Mouse (Mus musculus): ENCODE measurements around the gene Gm42906. TPM values are rescaled to one million over a fixed set of nuclear protein-coding genes. Genes with fewer than 3 reads are reported as not detected.

Gm42906 gene
- polyA plus RNA-seq, 1 experiment from 2014 or later, result not detected

DNA sequence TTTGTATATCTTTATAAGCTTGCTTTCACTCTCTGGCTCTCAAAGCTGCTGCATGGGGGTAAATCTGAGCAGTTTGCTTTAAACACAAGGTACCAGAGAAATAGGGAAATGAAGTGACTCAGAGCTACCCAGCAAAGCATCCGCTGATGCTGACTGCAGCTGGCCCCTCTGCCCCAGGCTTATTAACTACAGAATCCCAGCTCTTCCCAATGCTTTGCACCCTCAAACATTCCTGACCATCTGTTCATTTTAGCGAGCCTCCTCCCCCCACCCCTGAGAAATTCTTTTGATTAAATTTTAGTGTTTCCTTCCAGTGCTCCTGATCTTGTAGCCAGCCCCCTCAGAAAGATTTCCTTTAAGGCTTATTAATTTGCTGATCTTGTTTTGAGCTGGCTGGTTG lies 24.4 kb downstream of the Gm42906 start:
- Histone ChIP-seq H3K9me3 (ENCODE audit: control insufficient read depth, low read length) (no peaks in the 10 kb centered on the region), H3K9ac (ENCODE audit: low read length) (no peak overlapping the region), H3K27me3 (ENCODE audit: control insufficient read depth, insufficient read depth, low read length) (no peaks in the 10 kb centered on the region), H3K27ac (ENCODE audit: low read depth, low read length) (no peak overlapping the region), H3K4me3 (ENCODE audit: low read depth, low read length) (no peak overlapping the region), H3K36me3 (ENCODE audit: control insufficient read depth, insufficient read depth, low read length) (no peaks in the 10 kb centered on the region), H3K4me1 (ENCODE audit: control insufficient read depth, insufficient read depth, low read length) (no peaks in the 10 kb centered on the region; the same call in 1 of the 2 replicates), H3K4me2 (no peak overlapping the region)
- 66% methylated on average over 2 of the region's 2 CpGs for WGBS
- ATAC-seq (ENCODE audit: low FRiP score) (peak; percentile 17; the same call in 1 of the 2 replicates), DNase-seq (ENCODE audit: low spot score, missing footprints) (peak; percentile 82)

DNA sequence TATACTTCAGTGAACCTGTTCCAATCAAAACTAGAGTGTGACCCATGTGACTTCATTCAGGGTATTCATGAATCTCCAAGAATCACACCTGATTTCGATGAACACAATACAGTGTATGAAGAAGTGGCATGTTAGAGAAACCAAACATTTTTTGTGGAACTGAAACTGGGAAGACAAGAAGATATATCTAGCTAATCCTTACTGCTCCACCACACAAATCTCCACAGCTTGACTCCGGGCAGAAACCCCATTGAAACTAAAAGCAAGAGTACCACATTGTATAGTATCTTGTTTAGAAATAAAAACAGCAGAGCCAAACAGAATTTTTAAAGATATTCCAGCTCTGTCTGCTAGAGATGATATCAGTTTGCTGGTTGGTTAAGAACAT lies 27.4 kb downstream of the Gm42906 start:
- Histone ChIP-seq H3K4me3 (ENCODE audit: low read depth, low read length) (no peak overlapping the region), H3K4me1 (ENCODE audit: control insufficient read depth, insufficient read depth, low read length) (no peaks in the 10 kb centered on the region), H3K27me3 (ENCODE audit: control insufficient read depth, insufficient read depth, low read length) (no peaks in the 10 kb centered on the region), H3K4me2 (no peak overlapping the region), H3K36me3 (ENCODE audit: control insufficient read depth, insufficient read depth, low read length) (no peaks in the 10 kb centered on the region), H3K9me3 (ENCODE audit: control insufficient read depth, low read length) (no peaks in the 10 kb centered on the region), H3K9ac (ENCODE audit: low read length) (no peak overlapping the region), H3K27ac (ENCODE audit: low read depth, low read length) (no peak overlapping the region)
- ATAC-seq (ENCODE audit: low FRiP score) (no peak), DNase-seq (ENCODE audit: low spot score, missing footprints) (no peak)
- 91% methylated on average over 2 of the region's 2 CpGs for WGBS

DNA sequence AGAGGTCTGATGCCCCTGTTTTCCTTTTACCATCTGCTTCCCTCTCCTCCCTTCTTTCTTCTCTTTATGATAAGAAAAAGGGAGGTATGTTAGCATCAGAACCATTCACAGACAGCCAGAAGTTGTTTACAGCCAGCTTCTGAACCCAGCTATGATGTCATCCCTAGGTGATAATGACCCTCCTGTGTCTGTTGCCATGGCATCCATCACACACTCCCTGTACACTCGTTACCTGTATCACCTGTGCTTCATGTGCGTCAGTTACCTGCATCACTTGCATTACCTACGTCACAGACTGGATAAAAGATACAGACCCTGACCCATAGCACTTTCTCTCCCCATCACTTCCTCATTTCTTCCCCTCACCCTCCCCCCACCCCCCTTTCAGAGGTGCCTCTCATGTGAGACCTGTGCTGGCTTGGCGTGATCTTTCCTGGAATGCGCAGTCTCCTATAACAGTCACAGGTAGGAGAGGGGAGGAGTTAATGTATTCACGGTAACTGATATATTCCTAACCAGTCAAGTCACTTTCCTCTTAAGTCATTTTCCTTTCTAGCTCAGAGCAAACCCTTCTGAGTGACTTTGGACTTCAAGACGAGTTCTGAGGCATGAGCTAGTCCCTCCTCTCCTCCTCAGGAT lies 27.9 kb downstream of the Gm42906 start:
- Histone ChIP-seq H3K9ac (ENCODE audit: low read length) (no peak overlapping the region), H3K27ac (ENCODE audit: low read depth, low read length) (no peak overlapping the region), H3K27me3 (ENCODE audit: control insufficient read depth, insufficient read depth, low read length) (no peaks in the 10 kb centered on the region), H3K4me3 (ENCODE audit: low read depth, low read length) (no peak overlapping the region), H3K4me2 (no peak overlapping the region), H3K4me1 (ENCODE audit: control insufficient read depth, insufficient read depth, low read length) (no peaks in the 10 kb centered on the region), H3K36me3 (ENCODE audit: control insufficient read depth, insufficient read depth, low read length) (no peaks in the 10 kb centered on the region), H3K9me3 (ENCODE audit: control insufficient read depth, low read length) (no peaks in the 10 kb centered on the region)
- DNase-seq (ENCODE audit: low spot score, missing footprints) (peak; percentile 28), ATAC-seq (ENCODE audit: low FRiP score) (no peak)
- WGBS, result 79% methylated on average over 7 of the region's 7 CpGs

DNA sequence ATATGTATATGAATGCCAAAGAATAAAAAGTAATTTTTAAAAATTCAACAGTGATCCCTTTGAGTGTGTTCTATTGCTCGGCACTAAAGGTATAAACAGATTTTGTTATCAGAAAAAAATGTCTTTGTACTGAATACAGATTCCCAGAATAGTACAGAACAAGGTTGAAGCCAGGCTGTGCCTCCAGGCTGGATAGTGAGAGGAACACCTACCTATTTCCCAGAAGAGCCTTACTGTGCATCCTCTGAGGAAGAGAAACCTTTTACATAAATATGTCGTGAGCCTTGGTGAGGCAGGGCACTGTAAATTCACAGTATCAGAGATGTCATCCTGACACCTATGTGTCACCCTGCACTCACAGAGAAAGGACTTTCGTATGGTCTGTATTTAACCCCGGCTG lies 31.8 kb downstream of the Gm42906 start:
- Histone ChIP-seq H3K36me3 (ENCODE audit: control insufficient read depth, insufficient read depth, low read length) (no peaks in the 10 kb centered on the region), H3K9ac (ENCODE audit: low read length) (no peak overlapping the region), H3K27me3 (ENCODE audit: control insufficient read depth, insufficient read depth, low read length) (no peaks in the 10 kb centered on the region), H3K9me3 (ENCODE audit: control insufficient read depth, low read length) (no peaks in the 10 kb centered on the region), H3K4me3 (ENCODE audit: low read depth, low read length) (no peak overlapping the region), H3K4me2 (no peak overlapping the region), H3K4me1 (ENCODE audit: control insufficient read depth, insufficient read depth, low read length) (no peaks in the 10 kb centered on the region), H3K27ac (ENCODE audit: low read depth, low read length) (no peak overlapping the region)
- 86% methylated on average over 4 of the region's 4 CpGs for WGBS
- DNase-seq (ENCODE audit: low spot score, missing footprints), result no peak
- no peak for ATAC-seq (ENCODE audit: low FRiP score)

DNA sequence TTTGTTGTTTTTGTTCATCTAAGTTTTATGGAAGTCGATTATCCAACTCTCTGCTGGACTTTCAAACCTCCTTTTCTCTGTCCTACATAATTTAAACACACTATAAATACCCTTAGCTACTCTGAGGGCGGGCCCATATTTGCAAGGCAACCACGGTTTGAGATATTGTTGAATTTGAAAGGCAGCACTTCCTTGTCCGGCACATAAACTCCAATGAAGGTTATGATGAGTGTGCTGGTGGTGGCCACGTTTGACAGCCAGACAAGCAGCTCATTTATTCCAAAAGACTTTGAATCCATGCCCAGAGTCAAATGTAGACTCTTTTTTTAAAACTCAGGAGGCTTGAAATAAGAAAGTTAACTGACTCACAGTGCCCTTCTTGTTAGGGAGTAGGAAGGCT lies 33.3 kb downstream of the Gm42906 start:
- H3K4me3 ChIP-seq (ENCODE audit: low read depth, low read length), result no peak overlapping the region
- no peak for ATAC-seq (ENCODE audit: low FRiP score)

DNA sequence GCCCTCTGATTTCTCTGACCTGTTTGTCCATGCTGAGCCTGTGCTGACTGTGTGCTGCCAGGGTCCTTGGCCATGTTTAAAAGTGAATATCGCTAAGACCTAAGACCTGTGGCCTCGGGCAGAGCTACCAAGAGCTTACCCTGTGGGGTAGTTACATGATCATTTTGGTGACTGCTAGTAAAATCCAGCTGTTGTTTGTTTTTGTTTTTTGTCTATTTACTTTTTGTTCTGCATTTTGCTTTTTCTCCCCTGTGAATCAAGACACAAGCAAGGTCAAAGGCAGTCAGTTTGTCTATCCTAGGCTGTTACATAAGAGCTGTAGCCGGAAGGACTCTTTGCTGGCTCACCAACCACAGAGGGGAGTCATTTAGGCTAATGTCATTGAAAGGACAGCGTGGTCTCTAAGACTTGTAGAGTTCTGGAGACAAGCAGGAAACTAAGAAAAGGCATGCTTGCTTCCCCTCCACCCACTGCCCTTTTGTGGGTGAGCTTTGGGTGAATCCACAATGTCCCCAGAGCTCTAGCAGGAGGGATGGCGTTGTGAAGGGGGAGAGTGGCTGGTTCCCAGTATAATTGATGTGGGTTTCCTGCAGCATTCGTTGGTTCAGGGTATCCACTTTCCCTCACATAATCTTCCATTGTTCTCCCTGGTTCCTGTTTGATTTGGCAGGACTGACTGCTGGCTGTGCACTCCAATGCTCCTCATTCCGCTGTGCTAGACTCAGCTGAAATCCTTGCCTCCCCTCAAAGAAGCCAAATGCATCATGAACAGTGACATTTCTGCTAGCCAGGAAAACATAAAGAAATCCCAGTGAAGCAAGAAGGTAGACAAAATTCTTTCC lies 33.9 kb downstream of the Gm42906 start:
- Histone ChIP-seq H3K4me2 (no peak overlapping the region), H3K27me3 (ENCODE audit: control insufficient read depth, insufficient read depth, low read length) (no peaks in the 10 kb centered on the region), H3K27ac (ENCODE audit: low read depth, low read length) (no peak overlapping the region), H3K4me3 (ENCODE audit: low read depth, low read length) (no peak overlapping the region), H3K4me1 (ENCODE audit: control insufficient read depth, insufficient read depth, low read length) (no peaks in the 10 kb centered on the region), H3K36me3 (ENCODE audit: control insufficient read depth, insufficient read depth, low read length) (no peaks in the 10 kb centered on the region), H3K9me3 (ENCODE audit: control insufficient read depth, low read length) (no peaks in the 10 kb centered on the region), H3K9ac (ENCODE audit: low read length) (no peak overlapping the region)
- ATAC-seq (ENCODE audit: low FRiP score) (no peak), DNase-seq (ENCODE audit: low spot score, missing footprints) (peak; percentile 75)
- 61% methylated on average over 7 of the region's 7 CpGs for WGBS

More for the DNA sequence above, 33.3 kb downstream of the Gm42906 start:
- Histone ChIP-seq H3K36me3 (ENCODE audit: control insufficient read depth, insufficient read depth, low read length) (no peaks in the 10 kb centered on the region), H3K27ac (ENCODE audit: low read depth, low read length) (no peak overlapping the region), H3K27me3 (ENCODE audit: control insufficient read depth, insufficient read depth, low read length) (no peaks in the 10 kb centered on the region), H3K4me2 (no peak overlapping the region), H3K4me1 (ENCODE audit: control insufficient read depth, insufficient read depth, low read length) (no peaks in the 10 kb centered on the region), H3K9me3 (ENCODE audit: control insufficient read depth, low read length) (no peaks in the 10 kb centered on the region), H3K9ac (ENCODE audit: low read length) (no peak overlapping the region)
- DNase-seq (ENCODE audit: low spot score, missing footprints), result no peak
- 81% methylated on average over 5 of the region's 5 CpGs for WGBS

DNA sequence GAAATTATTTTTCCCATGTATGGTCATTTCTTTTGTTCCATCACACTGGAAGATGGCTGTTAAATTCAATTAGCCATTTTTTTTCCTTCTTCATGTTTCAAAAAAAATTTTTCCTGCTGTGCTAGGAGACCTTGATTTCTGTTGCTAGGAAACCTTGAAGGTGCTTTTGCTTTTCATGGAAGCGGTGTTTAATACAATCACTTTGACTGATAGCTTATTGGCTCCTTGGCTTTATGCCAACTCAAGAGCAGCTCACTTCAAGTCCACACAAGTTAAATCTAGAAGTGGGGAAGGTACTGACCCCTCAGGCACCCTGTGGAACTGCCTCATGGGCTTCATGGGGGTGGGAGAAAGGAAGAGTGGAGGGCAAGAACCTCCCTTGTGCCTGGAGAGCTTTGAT lies 38.1 kb downstream of the Gm42906 start:
- Histone ChIP-seq H3K9ac (ENCODE audit: low read length) (no peak overlapping the region), H3K4me1 (ENCODE audit: control insufficient read depth, insufficient read depth, low read length) (no peaks in the 10 kb centered on the region), H3K4me3 (ENCODE audit: low read depth, low read length) (no peak overlapping the region), H3K27me3 (ENCODE audit: control insufficient read depth, insufficient read depth, low read length) (no peaks in the 10 kb centered on the region), H3K27ac (ENCODE audit: low read depth, low read length) (no peak overlapping the region), H3K36me3 (ENCODE audit: control insufficient read depth, insufficient read depth, low read length) (no peaks in the 10 kb centered on the region), H3K4me2 (no peak overlapping the region), H3K9me3 (ENCODE audit: control insufficient read depth, low read length) (no peaks in the 10 kb centered on the region)
- WGBS, result 87% methylated on average over 1 of the region's 1 CpGs
- ATAC-seq (ENCODE audit: low FRiP score) (no peak), DNase-seq (ENCODE audit: low spot score, missing footprints) (peak; percentile 51)

DNA sequence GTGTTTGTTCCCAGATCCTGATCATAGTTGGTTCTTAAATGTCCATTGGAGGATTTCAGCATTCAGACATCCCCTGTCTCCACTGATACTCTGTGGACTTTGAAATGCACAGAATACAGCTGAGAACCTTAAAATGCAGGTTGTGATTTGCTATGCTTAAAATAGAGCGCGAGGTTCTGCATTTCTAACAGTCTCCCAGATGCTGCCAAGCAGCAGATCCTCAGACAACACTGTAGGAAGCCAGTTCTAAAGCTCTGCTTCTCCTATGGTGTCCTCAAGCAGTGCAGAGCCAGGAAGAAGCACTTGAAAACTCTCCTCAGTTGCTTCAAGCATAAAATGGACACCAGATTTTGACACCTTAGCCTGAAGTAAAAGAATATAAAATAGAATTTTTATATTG lies 48.1 kb downstream of the Gm42906 start:
- no peak overlapping the region for H3K27ac ChIP-seq (ENCODE audit: low read depth, low read length)
- H3K4me2 ChIP-seq, result no peak overlapping the region
- H3K36me3 ChIP-seq (ENCODE audit: control insufficient read depth, insufficient read depth, low read length), result no peaks in the 10 kb centered on the region
- WGBS, result 94% methylated on average over 2 of the region's 2 CpGs
- no peaks in the 10 kb centered on the region for H3K4me1 ChIP-seq (ENCODE audit: control insufficient read depth, insufficient read depth, low read length)
- H3K9me3 ChIP-seq (ENCODE audit: control insufficient read depth, low read length), result no peaks in the 10 kb centered on the region
- no peaks in the 10 kb centered on the region for H3K27me3 ChIP-seq (ENCODE audit: control insufficient read depth, insufficient read depth, low read length)
- DNase-seq (ENCODE audit: low spot score, missing footprints) (no peak), ATAC-seq (ENCODE audit: low FRiP score) (no peak)
- no peak overlapping the region for H3K4me3 ChIP-seq (ENCODE audit: low read depth, low read length)
- H3K9ac ChIP-seq (ENCODE audit: low read length), result no peak overlapping the region

DNA sequence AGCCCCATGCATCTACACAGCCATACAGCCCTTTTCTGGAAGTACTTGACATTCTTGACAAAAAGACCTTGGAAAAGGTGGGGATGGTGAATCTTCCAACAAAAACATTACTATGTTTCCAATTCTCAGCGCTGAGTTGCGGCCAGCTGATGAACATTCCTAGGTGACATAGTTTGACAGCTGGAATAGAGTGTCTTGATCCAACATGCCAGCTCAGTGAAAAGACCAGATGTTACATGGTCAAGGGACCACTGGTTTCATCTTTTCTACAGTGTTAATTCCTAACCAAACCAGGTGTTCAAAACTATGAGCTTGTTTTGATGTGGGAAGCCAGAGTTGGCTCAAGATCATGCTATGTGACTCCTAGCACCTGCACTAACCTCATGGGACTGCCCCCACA lies 48.8 kb downstream of the Gm42906 start:
- WGBS, result 88% methylated on average over 2 of the region's 2 CpGs
- H3K9ac ChIP-seq (ENCODE audit: low read length), result no peak overlapping the region
- H3K4me3 ChIP-seq (ENCODE audit: low read depth, low read length), result no peak overlapping the region
- H3K27ac ChIP-seq (ENCODE audit: low read depth, low read length), result no peak overlapping the region
- no peaks in the 10 kb centered on the region for H3K4me1 ChIP-seq (ENCODE audit: control insufficient read depth, insufficient read depth, low read length)
- no peak for DNase-seq (ENCODE audit: low spot score, missing footprints)
- no peak for ATAC-seq (ENCODE audit: low FRiP score)
- no peaks in the 10 kb centered on the region for H3K36me3 ChIP-seq (ENCODE audit: control insufficient read depth, insufficient read depth, low read length)
- no peak overlapping the region for H3K4me2 ChIP-seq
- no peaks in the 10 kb centered on the region for H3K9me3 ChIP-seq (ENCODE audit: control insufficient read depth, low read length)
- no peaks in the 10 kb centered on the region for H3K27me3 ChIP-seq (ENCODE audit: control insufficient read depth, insufficient read depth, low read length)
